Mouse (Mus musculus) brain, embryonic 14.5 days (tissue): ENCODE data around the gene Sh3bgrl3.

Source experiments
- CTCF ChIP-seq: fragments of 200-500 bp; IDR thresholded peaks from 2 replicates; pipeline ENCODE4 v1.5.1; 2012; ENCODE audit warnings: inconsistent platforms, mild to moderate bottlenecking, moderate library complexity, borderline replicate concordance; ENCODE audit not compliant: insufficient read depth, insufficient read length; ENCODE audit errors: extremely low read depth
- POLR2A ChIP-seq: fragments of 200-500 bp; IDR thresholded peaks from 2 replicates; pipeline ENCODE4 v1.6.1; 2012; ENCODE audit warnings: mild to moderate bottlenecking, inconsistent platforms, borderline replicate concordance; ENCODE audit not compliant: poor library complexity, insufficient read depth, insufficient read length, severe bottlenecking; ENCODE audit errors: extremely low read depth

GRCm38 (mm10) chr4:134132117-134132516 lies 3.5 kb upstream of the Sh3bgrl3 start:
- no peak for TF ChIP-seq CTCF
- no peak for TF ChIP-seq POLR2A
